Mouse (Mus musculus) layer of hippocampus, postnatal 36 days (tissue): Measurements from ENCODE around the gene Skap1. TPM values are rescaled to one million over a fixed set of nuclear protein-coding genes. Genes with fewer than 3 reads are reported as not detected.

Source experiments
- DNase-seq, 2 experiments: peaks; one replicate each; pipeline ENCODE4 v3.0.0; 2022
- total RNA-seq, 2 experiments: library from RNA; stranded (reverse); gene quantifications; 2 replicates each; pipeline ENCODE4 v1.2.3; 2021

The Skap1 gene
- total RNA-seq, 2 experiments from 2014 or later: 0.60 to 1.0 TPM

DNA sequence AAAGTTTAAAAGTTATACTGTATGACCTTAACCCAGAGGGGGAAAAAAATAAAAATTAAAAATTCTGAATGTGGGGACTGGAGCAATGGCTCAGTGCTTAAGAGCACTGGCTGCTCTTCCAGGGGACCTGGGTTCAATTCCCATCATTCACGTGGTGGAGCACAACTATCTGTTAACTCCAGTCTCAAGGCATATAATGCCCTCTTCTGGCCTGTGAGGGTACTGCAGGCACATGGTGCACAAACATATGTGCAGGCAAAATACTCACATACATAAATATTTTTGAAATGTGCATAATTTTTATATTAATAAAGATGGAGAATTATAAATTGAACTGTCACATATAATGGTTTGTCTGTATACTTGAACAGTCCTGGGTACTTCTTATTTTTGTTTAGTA is 99.7 kb downstream of the Skap1 start:
- DNase-seq: no peak

DNA sequence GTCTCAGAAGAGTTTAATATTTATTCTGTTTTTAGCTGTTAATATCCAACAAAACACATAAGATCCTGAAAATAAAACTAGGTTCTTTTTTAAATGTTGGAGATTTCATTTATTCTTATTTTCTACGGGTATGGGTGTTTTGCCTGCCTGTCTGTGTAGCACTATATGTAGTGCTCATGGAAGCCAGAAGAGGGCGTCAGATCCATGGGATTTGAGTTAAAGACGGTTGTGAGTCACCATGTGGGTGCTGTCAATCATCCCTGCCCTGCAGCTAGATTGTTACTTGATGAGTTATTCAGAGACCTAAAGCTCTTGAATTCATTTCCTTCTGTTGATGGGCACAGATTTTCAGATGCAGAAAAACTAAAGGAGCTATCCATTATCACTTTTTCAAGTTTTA is 108.1 kb downstream of the Skap1 start:
- DNase-seq: no peak

DNA sequence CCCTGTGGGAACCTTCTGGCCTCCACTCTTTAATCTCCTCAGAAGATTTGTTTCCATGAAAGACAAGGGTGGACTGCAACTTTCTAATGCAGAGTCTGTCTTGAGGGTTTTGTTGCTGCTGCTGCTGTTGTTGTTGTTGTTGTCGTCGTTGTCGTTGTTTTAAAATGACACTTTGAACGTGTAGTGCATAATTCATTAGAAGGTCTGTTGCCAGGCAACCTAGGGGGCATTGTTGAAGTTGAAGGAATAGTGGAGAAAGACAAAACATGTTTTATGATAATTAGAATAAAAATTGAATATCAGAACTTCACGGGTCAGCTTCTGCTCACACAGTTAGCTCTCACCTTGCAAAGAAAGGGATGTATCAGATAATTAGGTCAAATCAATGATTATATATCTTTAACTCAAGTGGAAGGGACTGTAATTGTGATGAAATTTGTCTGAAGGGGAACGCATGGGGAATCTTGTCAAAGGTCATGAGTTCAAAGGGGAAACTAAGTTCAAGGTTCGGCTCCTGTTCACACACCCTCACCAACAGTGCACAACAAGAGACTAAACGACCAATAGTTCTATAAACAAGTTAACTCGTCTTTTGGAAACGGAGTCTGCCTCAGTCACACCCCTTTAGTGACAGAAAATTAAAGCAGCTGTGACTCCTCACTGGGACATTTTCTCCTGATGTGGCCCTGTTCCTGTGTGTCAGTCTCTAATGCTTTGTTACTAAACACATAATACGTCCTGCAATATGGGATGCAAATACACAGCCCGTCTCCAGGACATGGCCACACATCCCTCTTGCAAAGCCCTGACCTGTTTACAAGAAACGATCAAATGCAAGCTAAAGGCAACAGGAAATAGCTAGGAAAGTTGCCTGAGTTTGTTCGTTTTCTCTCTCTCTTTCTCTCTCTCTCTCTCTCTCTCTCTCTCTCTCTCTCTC is 112.4 kb downstream of the Skap1 start:
- DNase-seq: no peak

DNA sequence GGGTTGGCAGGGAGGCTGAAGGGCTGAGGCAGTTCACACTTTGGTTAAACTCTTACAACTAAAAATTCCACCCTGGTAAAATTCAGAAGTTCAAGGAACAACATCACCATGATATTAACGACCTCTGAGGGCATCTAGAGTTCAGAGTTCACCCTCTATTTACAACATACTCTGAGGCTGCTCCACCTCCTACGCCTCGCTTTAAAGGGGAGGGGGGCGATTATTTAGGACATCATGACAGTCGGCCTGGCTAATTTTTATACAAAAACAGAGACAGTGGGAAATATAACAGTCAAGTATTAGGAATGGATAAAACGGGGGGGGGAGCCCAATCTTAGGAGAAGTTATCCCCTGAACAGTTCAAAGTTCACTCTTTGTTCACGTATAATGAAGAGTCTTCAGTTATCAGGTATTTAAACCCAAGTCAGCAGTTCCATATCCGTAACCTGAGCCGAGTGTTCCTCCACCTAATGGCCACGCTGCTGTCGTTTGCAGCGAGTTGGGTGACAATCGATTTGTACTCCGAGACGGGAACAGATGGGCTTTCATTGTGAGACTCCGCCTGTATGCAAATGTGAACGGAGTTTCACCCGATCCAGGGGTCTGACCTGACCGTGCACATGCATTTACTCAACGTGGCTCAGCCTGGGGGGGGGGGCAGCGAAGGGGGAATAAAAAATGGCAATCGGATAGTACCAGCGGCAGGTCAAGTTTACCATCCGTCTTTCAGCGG is 114.3 kb downstream of the Skap1 start:
- DNase-seq: no peak

DNA sequence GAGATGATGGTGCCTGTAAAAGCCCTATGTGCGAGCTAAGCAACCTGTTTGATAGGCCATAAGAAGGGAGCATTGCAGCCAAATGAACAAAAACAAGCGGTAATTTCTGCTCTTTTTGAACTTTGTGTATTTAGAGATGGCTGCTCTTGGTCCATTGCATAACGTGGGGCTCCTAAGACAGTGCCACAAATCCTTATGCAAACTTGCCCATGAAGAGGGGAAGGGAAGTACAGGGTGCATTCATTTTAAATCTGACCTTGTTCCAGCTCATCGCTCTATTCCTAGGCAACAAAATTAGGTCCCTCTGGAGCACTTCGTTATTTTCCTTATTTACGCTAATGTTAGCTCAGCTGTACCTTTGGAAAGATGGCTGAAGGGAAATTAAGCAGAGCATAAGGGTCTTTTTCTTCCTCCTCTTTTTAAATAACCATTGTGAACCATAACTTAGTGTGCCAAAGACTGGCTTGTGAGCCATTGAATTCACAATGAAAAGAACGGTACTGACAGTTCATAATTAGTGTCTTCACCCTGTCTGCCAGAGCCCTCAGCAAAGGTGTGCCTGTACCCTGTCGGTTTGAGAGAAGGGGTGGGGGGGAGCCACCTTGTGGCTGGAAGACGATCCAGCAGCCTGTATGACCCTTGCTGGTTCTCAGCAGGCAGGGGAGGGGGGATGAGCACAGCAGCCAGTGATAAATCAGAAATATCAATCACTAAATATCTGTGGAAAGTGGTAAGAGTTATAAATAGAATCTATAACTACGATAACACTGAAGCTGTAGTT is 117.4 kb downstream of the Skap1 start:
- DNase-seq: no peak

DNA sequence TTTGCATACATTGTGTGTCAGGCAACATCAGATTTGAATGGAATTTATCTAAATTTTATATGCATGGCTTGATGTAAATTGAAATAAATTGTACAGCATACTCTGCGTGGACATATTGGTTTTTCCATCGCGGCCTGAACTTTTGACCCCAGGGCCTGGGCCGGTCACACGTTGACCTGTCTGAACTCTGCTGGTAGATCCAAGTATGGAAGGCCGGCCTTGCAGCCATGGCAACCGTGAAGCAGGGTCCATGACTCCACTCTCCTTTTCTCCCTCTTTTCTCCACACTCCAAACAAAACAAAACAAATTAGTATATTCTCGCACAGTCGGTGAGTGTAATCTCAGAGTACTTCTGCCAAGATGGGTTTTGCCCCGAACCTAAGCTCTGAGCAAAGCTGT is 118.2 kb downstream of the Skap1 start:
- no peak for DNase-seq

DNA sequence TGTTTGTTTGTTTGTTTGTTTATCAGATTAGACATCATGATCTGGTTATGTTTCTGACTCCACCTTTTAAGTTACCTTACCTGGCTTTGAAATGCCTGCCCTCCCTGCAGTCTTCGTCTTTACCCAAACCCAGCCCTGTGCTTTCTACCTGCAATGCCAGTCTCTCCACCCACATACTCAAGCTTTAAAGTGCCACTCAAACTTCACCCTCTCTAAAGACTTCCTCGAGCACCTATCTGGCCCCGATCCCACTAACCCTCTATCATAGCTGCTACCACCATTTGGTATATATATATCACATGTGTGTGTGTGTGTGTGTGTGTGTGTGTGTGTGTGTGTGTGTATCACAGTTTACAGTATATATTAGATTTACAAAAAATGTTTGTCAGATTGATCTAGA is 125.4 kb downstream of the Skap1 start:
- DNase-seq: no peak

DNA sequence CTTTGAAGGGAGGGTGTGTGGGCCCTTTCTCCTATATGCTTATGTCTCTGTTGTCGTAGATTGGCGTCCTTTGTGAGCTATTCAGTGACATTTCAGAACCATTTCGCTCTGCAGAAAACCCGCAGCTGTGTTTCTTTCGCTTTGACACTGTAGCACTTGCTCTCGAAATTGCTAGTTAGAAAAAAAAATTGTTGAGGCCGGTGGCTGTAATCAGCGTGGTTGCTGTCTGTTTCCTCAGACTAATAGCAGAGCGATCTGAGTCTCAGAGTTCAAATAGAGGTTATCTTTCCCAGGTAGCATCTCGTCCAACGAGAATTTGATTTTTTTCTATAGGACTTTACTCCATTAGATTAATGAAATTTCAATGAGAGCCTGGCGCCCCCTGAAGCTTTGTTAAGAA is 131.5 kb downstream of the Skap1 start:
- no peak for DNase-seq

DNA sequence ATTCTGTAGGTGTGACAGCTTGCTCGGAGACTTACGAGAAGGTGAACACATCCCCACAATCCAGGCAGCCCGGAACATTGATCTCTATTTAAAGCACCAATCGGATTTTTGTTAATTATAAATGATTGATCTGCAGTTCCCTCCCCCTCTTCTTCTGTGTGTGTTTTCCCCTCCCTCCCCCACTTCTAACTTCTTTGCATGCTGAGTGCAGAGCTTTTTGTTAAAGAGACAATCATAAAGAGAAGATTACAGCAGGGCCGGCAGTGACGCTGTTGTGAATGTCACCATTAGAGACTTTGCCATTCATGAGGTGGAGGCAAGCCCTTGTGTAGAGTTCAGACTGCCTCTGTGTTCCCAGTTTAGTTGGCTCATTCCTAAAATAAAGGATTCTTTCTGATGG is 131.9 kb downstream of the Skap1 start:
- no peak for DNase-seq

DNA sequence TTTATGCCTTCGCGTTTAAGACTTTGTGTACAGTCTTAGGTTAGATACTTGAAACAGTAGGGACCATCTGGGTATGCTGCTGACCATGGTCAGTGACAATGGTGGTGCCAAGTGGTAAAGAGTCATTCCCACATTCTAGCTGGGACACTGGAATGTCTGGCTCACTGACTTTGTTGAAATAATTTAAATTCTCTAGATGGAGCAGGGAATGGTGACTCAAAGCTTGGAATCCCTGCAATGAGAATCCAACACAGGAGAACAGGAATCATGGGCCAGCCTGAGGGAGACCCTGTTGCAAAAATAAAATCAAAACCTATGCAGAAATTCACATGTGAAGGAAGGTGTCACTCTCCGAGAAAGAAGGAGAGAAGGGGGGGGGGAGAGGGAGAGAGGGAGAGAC is 138.4 kb downstream of the Skap1 start:
- no peak for DNase-seq

DNA sequence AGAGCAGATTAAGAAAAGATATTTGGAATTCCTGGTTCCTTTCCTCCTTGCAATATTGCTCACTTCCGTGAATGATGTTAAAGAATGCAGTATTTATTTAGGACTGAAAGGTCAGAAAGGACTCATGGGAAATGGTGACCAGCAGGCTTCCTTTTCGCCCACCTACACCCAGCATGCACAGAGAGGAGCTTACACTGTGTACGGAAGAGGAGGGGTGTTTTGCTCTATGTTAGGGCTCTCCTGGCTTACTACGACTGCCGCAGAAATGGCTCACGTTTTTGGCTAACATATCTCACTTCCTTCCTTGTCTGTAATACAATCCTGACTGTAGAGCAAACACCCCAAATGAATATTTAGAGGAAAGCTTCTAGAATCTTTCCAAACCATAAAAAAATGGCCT is 139.9 kb downstream of the Skap1 start:
- DNase-seq: no peak

DNA sequence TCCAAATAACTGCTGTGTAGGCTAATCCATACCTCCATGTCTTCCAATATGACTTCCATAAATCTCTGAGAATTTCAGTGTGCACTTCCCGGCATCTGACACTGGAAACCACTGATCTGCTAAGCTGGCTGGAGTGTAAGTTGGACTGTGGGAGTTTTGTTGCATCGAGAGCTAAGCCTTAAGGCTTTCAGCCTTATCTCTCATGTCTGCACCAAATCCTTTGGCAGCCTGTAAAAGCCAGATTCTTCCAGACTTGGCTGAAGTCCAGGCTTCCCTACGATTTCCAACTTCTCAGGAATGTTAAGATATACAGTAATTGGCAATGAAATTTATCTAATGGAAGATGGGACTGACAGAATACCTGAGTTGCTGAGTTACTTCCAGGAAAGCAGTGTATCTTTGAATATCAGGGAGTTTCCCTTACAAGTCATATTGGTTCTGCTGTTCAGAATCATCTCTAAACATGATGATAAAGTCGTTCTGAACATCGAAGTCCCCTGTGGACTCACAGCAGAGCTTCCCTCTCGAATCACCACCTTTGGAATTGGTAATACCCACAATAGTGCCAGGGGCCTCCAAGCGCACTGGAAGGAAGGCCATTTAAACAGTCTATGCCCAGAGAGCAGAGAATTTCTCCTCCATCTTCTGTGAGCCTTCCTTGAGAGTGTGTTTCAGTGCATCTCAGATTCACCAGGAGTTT is 140.5 kb downstream of the Skap1 start:
- DNase-seq: no peak

DNA sequence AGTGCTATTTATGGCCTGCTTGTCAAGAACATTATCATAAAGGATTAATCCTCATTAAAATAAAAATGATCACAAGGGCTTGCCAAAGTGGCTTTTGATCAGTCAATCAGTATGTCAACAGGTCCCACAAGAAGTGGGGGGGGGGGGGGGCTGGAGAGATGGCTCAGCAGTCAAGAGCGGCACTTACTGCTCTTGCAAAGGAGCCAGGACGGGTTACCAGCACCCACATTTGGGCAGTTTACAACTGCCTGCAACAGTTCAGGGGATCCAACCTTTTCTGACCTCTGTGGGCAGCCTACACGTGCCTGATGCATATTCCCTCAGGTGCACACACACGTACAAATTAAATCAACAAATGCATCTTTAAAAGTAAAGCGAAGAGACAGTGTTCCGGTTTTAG is 141.1 kb downstream of the Skap1 start:
- DNase-seq: no peak

DNA sequence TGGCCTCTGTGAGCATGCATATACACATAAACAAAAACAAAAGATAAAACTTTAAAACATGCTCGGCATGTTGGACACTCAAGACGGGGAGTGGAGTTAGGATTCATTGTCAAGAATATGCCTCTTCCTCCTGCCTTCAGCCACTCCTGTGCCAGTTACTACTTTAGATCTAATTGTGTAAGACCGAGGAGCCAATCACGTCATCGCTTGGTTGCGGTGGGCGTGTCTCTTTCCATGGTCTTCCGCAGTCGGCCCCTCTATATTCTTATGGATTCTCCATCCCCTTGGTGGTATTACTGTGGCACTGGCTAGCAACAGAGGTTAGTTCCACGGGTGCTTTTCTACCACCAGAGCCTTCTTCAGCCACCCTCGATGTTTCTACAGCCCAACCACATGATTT is 148.2 kb downstream of the Skap1 start:
- no peak for DNase-seq

DNA sequence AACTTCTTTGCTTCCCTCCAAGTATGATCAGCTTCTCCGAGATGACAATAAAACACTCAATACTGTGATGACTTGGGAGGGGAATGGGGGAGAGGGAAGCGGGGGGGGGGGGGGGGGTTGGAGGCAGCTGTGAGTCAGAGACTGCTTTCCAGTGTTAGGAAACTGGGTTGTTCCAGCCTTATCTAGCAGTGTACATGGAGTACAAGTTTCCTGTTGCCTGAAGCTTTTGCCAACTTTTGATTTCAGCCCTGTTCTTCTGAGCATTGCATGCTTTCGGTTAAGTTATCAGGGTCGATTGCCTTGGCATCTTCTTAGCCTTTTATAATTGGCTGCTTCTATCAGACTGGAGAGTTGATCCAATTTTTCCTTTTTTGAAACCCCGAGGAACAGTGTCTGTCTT is 152.4 kb downstream of the Skap1 start:
- DNase-seq: no peak

DNA sequence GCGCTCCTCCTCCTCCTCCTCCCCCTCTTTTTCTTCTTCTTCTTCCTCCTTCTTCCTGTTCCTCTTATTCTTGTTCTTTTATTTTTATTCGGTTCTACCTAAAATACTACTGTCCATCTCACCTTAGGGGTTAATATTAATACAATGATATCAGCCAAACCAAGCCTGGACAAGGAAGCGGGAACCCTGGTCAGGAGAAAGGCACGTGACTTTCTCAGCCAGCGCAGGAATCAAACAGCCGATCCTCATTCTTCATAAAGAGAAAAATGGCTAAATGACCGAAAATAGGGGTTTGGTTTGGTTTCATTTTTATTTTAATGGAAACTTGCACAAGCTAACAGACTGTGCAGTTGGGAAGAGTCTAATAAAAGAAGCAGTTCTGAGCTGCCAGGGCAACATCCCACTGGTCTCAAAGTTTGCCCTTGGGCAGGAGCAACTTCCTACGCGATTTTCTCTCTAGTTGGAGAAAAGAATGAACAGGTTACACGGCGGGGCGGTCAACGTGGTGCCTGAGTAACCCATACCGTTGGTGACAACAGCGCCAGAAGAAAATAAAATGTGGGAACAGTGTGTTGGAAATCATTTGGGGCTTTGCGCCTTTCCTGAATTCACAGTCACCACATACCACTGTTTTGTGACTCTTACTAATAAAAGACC is 154.5 kb downstream of the Skap1 start:
- no peak for DNase-seq

DNA sequence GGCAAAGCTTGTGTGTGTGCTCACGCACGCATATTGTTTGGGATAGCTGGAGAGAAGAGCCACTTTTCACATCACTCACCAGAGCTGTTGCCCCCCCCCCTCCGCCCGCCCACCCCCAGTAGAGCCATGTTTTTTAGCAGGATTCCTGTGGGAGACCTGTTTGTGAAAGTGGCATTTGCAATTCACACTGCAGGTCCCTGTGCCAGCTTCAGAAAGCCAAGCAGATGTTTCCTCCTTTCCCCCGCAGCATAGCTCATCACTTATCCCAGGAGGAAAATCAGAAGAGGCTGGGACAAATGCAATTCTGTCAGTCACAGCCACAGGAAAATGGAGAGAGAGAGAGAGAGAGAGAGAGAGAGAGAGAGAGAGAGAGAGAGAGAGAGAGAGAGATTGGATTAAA is 155.2 kb downstream of the Skap1 start:
- no peak for DNase-seq

DNA sequence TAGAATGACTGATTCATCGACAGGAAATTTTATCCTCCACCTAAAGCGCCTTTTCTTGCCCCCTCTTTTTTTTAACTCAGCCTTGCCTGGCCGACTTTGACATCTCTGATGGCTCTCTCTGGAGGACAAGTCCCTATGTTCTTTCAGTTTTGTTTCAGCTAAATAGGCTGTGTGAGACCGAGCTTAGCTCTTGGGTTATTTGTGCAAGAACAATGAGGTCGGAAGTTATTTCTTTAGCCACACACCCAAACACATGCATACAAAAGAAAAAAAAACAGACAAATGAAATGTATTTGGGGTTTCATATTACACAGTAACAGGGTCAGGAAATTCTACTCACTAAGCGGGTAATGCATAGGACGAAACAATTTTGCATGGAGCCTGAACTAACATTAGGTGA is 155.6 kb downstream of the Skap1 start:
- no peak for DNase-seq

DNA sequence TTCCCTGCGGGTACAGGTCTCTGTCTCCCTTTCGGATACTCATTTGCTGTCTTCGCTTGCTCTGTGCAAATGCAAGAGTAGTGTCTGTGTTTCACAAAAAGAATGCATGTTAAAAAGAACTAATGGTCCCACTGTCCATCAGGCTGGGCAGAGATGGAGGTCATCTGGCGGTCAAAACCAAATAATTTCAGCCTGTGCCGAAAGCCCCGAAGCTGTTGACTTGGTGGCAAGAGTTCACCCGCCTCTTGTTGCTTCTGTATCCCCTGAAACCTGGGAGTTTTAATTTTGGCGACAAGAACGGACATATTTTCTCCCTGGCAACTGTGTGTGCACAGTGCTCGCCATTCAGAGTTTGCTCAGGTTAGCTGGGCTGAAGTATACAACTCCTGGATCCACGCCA is 156.3 kb downstream of the Skap1 start:
- no peak for DNase-seq

DNA sequence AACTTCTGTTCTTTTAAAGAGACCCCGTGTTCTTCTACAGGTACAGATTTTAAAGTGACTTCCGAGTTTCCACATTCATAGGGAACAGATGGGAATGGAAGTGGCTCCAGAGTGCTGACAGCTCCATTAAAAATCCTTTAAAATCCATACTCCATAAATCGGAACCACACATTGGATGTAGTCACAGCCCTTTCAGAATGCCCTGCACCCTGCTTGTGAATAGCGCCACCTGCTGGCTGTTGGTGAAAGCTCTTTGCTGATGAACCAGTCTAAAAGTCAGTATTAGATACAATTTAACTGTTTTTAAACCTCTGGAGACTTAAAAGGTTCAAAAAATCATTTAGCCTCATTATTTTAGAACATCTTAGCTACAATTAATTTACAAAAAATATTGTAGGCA is 156.8 kb downstream of the Skap1 start:
- DNase-seq: peak; percentile 53 to 54

DNA sequence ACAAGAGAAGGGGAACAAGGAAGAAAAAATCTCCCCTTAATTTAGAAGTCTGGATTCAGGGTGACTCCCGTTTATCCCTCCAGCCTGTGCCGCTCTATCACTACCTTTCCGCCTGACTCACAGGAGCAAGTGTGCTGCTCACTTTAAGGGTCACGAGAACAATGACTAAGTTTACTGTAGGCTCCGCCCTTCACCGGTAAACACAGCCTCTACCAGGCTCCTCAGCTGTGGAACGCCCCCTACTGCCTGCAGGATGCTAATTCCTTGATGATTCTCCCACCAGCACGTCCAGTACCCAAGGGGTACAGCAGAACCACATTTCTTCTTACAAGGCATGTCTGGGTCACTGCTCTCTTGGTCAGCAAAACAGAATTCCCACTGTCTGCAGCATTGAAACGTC is 158.4 kb downstream of the Skap1 start:
- DNase-seq: no peak

DNA sequence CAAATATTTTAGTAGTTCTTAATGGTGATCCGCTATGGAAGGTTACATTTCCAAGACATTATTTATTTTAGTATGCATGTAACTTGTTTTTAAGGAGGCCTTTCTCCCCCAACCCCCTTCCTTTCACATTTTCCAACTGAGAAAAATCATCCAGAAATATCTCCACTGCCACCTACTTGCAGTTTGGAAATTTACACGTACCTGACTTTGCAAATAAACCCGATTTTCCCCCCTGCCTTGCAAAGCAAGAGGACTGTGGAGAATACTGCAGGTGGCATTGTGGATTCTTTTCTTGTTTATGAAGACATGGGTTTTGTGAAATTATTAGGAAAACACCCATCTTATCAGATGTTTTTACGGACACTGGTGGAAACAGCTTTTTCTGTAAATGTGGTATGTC is 160.0 kb downstream of the Skap1 start:
- no peak for DNase-seq
